In genomic region chr6:48903437-48903836, GRCm38 (mm10) we compare ENCODE assay signal across 35 mouse cellular contexts. TPM values are rescaled to one million over a fixed set of nuclear protein-coding genes. Genes with fewer than 3 reads are reported as not detected.
A peak's percentile ranks its signal among the peaks of the same experiment; 100 is the strongest.
DNase-seq lines count a peak whose midpoint lies in the region; ATAC-seq and TF ChIP-seq lines count a peak whose summit lies in the region.
"Had no signal": no experiment of that assay in that cellular context is flagged by ENCODE, and none has a peak within 500 bp of the region (broad histone marks: within the 10 kb centered on the region; RNA-seq: fewer than 3 reads in every experiment).

No protein-coding gene starts in this region.

- ATAC-seq in hindbrain, postnatal 0 days, result no peak
- no peak for ATAC-seq in kidney, embryonic 16.5 days (ENCODE audit: low FRiP score, low TSS enrichment)
- ATAC-seq: forebrain, embryonic 13.5 days; inflammation-experienced regulatory T-cells, adult 6 months; Patski had no signal

- WGBS in hindbrain, embryonic 10.5 days, result 82% methylated on average over 4 of the region's 4 CpGs
- WGBS in hindbrain, postnatal 0 days, result 69% methylated on average over 4 of the region's 4 CpGs
- WGBS in liver, adult 2 months, result 27% methylated on average over 4 of the region's 4 CpGs
- 62% methylated on average over 4 of the region's 4 CpGs for WGBS in kidney, embryonic 16.5 days

- H3K36me3 ChIP-seq in hindbrain, embryonic 10.5 days, result no peaks in the 10 kb centered on the region
- no peaks in the 10 kb centered on the region for H3K36me3 ChIP-seq in hindbrain, postnatal 0 days (ENCODE audit: insufficient read depth, low read length)
- H3K36me3 ChIP-seq in liver, adult 2 months (ENCODE audit: control insufficient read depth, insufficient read depth, low read length), result no peaks in the 10 kb centered on the region
- no peaks in the 10 kb centered on the region for H3K36me3 ChIP-seq in kidney, embryonic 16.5 days (ENCODE audit: insufficient read depth, low read length)
- H3K36me3 ChIP-seq: embryonic facial prominence, embryonic 10.5 days; embryonic facial prominence, embryonic 15.5 days; limb, embryonic 10.5 days; limb, embryonic 15.5 days; liver, embryonic 15.5 days; neural tube, embryonic 13.5 days had no signal

- no peak overlapping the region for H3K4me3 ChIP-seq in hindbrain, embryonic 10.5 days
- H3K4me3 ChIP-seq in hindbrain, postnatal 0 days (ENCODE audit: low read length), result no peak overlapping the region
- no peak overlapping the region for H3K4me3 ChIP-seq in liver, adult 2 months (ENCODE audit: insufficient read depth, low read depth, low read length)
- H3K4me3 ChIP-seq in kidney, embryonic 16.5 days (ENCODE audit: low read length), result no peak overlapping the region
- H3K4me3 ChIP-seq: embryonic facial prominence, embryonic 10.5 days; embryonic facial prominence, embryonic 15.5 days; forebrain, embryonic 13.5 days; limb, embryonic 10.5 days; limb, embryonic 15.5 days; liver, embryonic 15.5 days; neural tube, embryonic 13.5 days had no signal

- no peaks in the 10 kb centered on the region for H3K79me2 ChIP-seq in liver, adult 2 months (ENCODE audit: control insufficient read depth, insufficient read depth, low read length)

- no peak for TF ChIP-seq CTCF in hindbrain, postnatal 0 days (IDR thresholded peaks at IDR 0.05; ENCODE audit: low read depth)
- no peak for TF ChIP-seq CTCF in liver, adult 2 months (IDR thresholded peaks at IDR 0.05; ENCODE audit: low read depth, low read length)

- H3K9ac ChIP-seq in hindbrain, postnatal 0 days (replicated peaks; ENCODE audit: low read length), result no peak overlapping the region
- H3K9ac ChIP-seq in liver, adult 2 months (ENCODE audit: low read depth, low read length), result no peak overlapping the region
- H3K9ac ChIP-seq in kidney, embryonic 16.5 days (replicated peaks; ENCODE audit: low read length), result no peak overlapping the region
- H3K9ac ChIP-seq: embryonic facial prominence, embryonic 15.5 days; forebrain, embryonic 13.5 days; hindbrain, embryonic 14.5 days; limb, embryonic 15.5 days; liver, embryonic 15.5 days; lung, embryonic 14.5 days; neural tube, embryonic 13.5 days had no signal

- TF ChIP-seq POLR2A in liver, adult 2 months (IDR thresholded peaks at IDR 0.05; ENCODE audit: extremely low read depth, insufficient read depth, low read length), result no peak

- H3K4me2 ChIP-seq in hindbrain, postnatal 0 days (ENCODE audit: low read depth, low read length), result no peak overlapping the region
- no peak overlapping the region for H3K4me2 ChIP-seq in kidney, embryonic 16.5 days (replicated peaks; ENCODE audit: low read depth, low read length)
- H3K4me2 ChIP-seq: embryonic facial prominence, embryonic 15.5 days; forebrain, embryonic 13.5 days; heart, embryonic 11.5 days; hindbrain, embryonic 14.5 days; limb, embryonic 15.5 days; liver, embryonic 15.5 days; lung, embryonic 14.5 days; midbrain, embryonic 11.5 days; neural tube, embryonic 13.5 days had no signal

- H3K9me3 ChIP-seq in hindbrain, embryonic 10.5 days, result no peaks in the 10 kb centered on the region
- H3K9me3 ChIP-seq in hindbrain, postnatal 0 days (ENCODE audit: low read length), result no peaks in the 10 kb centered on the region
- no peaks in the 10 kb centered on the region for H3K9me3 ChIP-seq in kidney, embryonic 16.5 days (ENCODE audit: low read length)
- H3K9me3 ChIP-seq: embryonic facial prominence, embryonic 10.5 days; embryonic facial prominence, embryonic 15.5 days; forebrain, embryonic 13.5 days; limb, embryonic 10.5 days; limb, embryonic 15.5 days; liver, embryonic 15.5 days; neural tube, embryonic 13.5 days had no signal

- peak; percentile 1 for DNase-seq in hindbrain, embryonic 10.5 days (ENCODE audit: low spot score)
- DNase-seq in hindbrain, postnatal 0 days (ENCODE audit: low spot score), result no peak
- DNase-seq in liver, adult 2 months (ENCODE audit: extremely low read depth, low read depth, low spot score), result peak; percentile 44
- no peak for DNase-seq in liver
- DNase-seq in frontal cortex, postnatal 10 days (ENCODE audit: low spot score in 2 of 2), result no peak
- no peak for DNase-seq in retina, postnatal 1 day
- DNase-seq: adrenal gland, postnatal 10 days; cerebellum, adult 8-10 months; cerebellum, postnatal 25 days; heart, postnatal 36 days; layer of hippocampus, adult 9-11 months; lung, embryonic 14.5 days; lung, postnatal 14 days; thymus, adult 2 months; thymus, postnatal 4 days had no signal

- no peaks in the 10 kb centered on the region; the same call in 1 of the 2 replicates for H3K4me1 ChIP-seq in hindbrain, embryonic 10.5 days (replicated peaks)
- H3K4me1 ChIP-seq in hindbrain, postnatal 0 days (ENCODE audit: insufficient read depth, low read length), result no peaks in the 10 kb centered on the region
- peaks cover 6% of the 10 kb centered on the region for H3K4me1 ChIP-seq in liver, adult 2 months (ENCODE audit: control insufficient read depth, insufficient read depth, low read length)
- peaks cover 8% of the 10 kb centered on the region; the same call in 1 of the 2 replicates for H3K4me1 ChIP-seq in kidney, embryonic 16.5 days (ENCODE audit: insufficient read depth, low read length)
- H3K4me1 ChIP-seq: embryonic facial prominence, embryonic 10.5 days; embryonic facial prominence, embryonic 15.5 days; forebrain, embryonic 13.5 days; limb, embryonic 15.5 days; liver, embryonic 15.5 days; neural tube, embryonic 13.5 days had no signal

- H3K27me3 ChIP-seq in hindbrain, embryonic 10.5 days (ENCODE audit: insufficient read depth, poor library complexity, severe bottlenecking), result no peaks in the 10 kb centered on the region
- H3K27me3 ChIP-seq in hindbrain, postnatal 0 days (ENCODE audit: insufficient read depth, low read length), result no peaks in the 10 kb centered on the region
- no peaks in the 10 kb centered on the region for H3K27me3 ChIP-seq in liver, adult 2 months (ENCODE audit: control insufficient read depth, insufficient read depth, low read length)
- no peaks in the 10 kb centered on the region for H3K27me3 ChIP-seq in kidney, embryonic 16.5 days (ENCODE audit: insufficient read depth, low read length)
- H3K27me3 ChIP-seq: embryonic facial prominence, embryonic 15.5 days; forebrain, embryonic 13.5 days; limb, embryonic 15.5 days; liver, embryonic 15.5 days; neural tube, embryonic 13.5 days; Patski had no signal

- H3K27ac ChIP-seq in hindbrain, embryonic 10.5 days, result no peak overlapping the region; the same call in 1 of the 2 replicates
- no peak overlapping the region for H3K27ac ChIP-seq in hindbrain, postnatal 0 days
- H3K27ac ChIP-seq in liver, adult 2 months (replicated peaks; ENCODE audit: insufficient read depth, low read depth, low read length), result no peak overlapping the region
- H3K27ac ChIP-seq in kidney, embryonic 16.5 days (ENCODE audit: low read length), result peak overlapping the region; percentile 69; the same call in 1 of the 2 replicates
- H3K27ac ChIP-seq: embryonic facial prominence, embryonic 10.5 days; embryonic facial prominence, embryonic 15.5 days; forebrain, embryonic 13.5 days; hindbrain, embryonic 14.5 days; limb, embryonic 10.5 days; limb, embryonic 15.5 days; liver, embryonic 15.5 days; neural tube, embryonic 13.5 days had no signal

RNA-seq across cellular contexts. Expression of gene 1600015I10Rik, which starts 26.3 kb away (rescaled TPM):
- not detected in 2 replicates for polyA plus RNA-seq in hindbrain, embryonic 10.5 days (2016; fragmentation: Nextera tagmentation; extraction: Ambion mirVana)
- total RNA-seq in hindbrain, postnatal 0 days (2014; rRNA removed), result not detected in 2 replicates
- not detected in 2 replicates for polyA plus RNA-seq in hindbrain, postnatal 0 days (2015; fragmentation: Nextera tagmentation; extraction: Ambion mirVana)
- not detected in 2 replicates for total RNA-seq in liver, adult 2 months (2014; rRNA removed)
- polyA plus RNA-seq in liver, adult 2 months (2012; rRNA removed), result not detected in 2 replicates
- not detected in 2 replicates for polyA plus RNA-seq in kidney, embryonic 16.5 days (2015; fragmentation: Nextera tagmentation; extraction: Ambion mirVana)
- total RNA-seq: gastrocnemius, adult 8-10 months; gastrocnemius, postnatal 4 days; heart, postnatal 36 days; left cerebral cortex, postnatal 10 days; megakaryocyte, adult 5-6 weeks; MEL; midbrain, postnatal 0 days had no signal
- polyA plus RNA-seq: embryonic facial prominence, embryonic 10.5 days; embryonic facial prominence, embryonic 15.5 days; forebrain, embryonic 13.5 days; heart, embryonic 16.5 days; hindbrain, embryonic 14.5 days; inflammation-experienced regulatory T-cells, adult 6 months; limb, embryonic 10.5 days; liver, embryonic 15.5 days; lung, embryonic 14.5 days; midbrain, embryonic 11.5 days; midbrain, postnatal 0 days; neural tube, embryonic 13.5 days; Patski had no signal

RNA-seq across cellular contexts. Expression of gene Aoc1, which starts 30.7 kb away (rescaled TPM):
- not detected in 2 replicates for polyA plus RNA-seq in hindbrain, embryonic 10.5 days (2016; fragmentation: Nextera tagmentation; extraction: Ambion mirVana)
- 0.42 TPM in 1 of 2 replicates, not detected in the other for total RNA-seq in hindbrain, postnatal 0 days (2014; rRNA removed)
- 0.06 and 0.11 TPM in 2 replicates for polyA plus RNA-seq in hindbrain, postnatal 0 days (2015; fragmentation: Nextera tagmentation; extraction: Ambion mirVana)
- total RNA-seq in liver, adult 2 months (2014; rRNA removed), result 0.09 and 0.20 TPM in 2 replicates
- 0.14 and 0.17 TPM in 2 replicates for polyA plus RNA-seq in liver, adult 2 months (2012; rRNA removed)
- polyA plus RNA-seq in kidney, embryonic 16.5 days (2015; fragmentation: Nextera tagmentation; extraction: Ambion mirVana), result 4.7 and 6.0 TPM in 2 replicates
- total RNA-seq: adrenal gland, postnatal 10 days; gastrocnemius, adult 8-10 months; gastrocnemius, postnatal 4 days; heart, postnatal 36 days; left cerebral cortex, postnatal 10 days; megakaryocyte, adult 5-6 weeks; MEL; midbrain, postnatal 0 days had no signal
- polyA plus RNA-seq: forebrain, embryonic 13.5 days; heart, embryonic 11.5 days; hindbrain, embryonic 14.5 days; inflammation-experienced regulatory T-cells, adult 6 months; limb, embryonic 10.5 days; limb, embryonic 15.5 days; liver, embryonic 15.5 days; lung, embryonic 14.5 days; midbrain, embryonic 11.5 days; neural tube, embryonic 13.5 days had no signal

Comparison
In these comparisons a context has a peak if more than half of its experiments do, and no peak if none do; other contexts are left out.
1. DNase-seq: peak in hindbrain, embryonic 10.5 days (single experiment) and liver, adult 2 months (single experiment); none in hindbrain, postnatal 0 days (single experiment), liver (single experiment), frontal cortex, postnatal 10 days (0 of 2) and retina, postnatal 1 day (single experiment).